Mouse (Mus musculus) liver, embryonic 16.5 days (tissue): ENCODE measurements around the gene Dstn. TPM values are rescaled to one million over a fixed set of nuclear protein-coding genes. Genes with fewer than 3 reads are reported as not detected.

Experiments
- ATAC-seq: fragments of 200-750 bp; cut with Nextera tagmentation; 2 replicates; pipeline ENCODE4 v1.8.0; 2017; ENCODE audit warnings: low read depth, mild to moderate bottlenecking, moderate number of reproducible peaks, moderate library complexity
- H3K27ac ChIP-seq: fragments of 300-500 bp; sonication (generic); 2 replicates; pipeline ENCODE4 v1.5.1; 2014; ENCODE audit warnings: mild to moderate bottlenecking, low read length
- H3K27me3 ChIP-seq: fragments of 300-500 bp; sonication (generic); 2 replicates; pipeline ENCODE4 v1.6.1; 2014; ENCODE audit warnings: low read depth, low read length, mixed read lengths; ENCODE audit not compliant: control insufficient read depth, insufficient read depth
- H3K36me3 ChIP-seq: fragments of 300-500 bp; sonication (generic); 2 replicates; pipeline ENCODE4 v1.6.1; 2014; ENCODE audit warnings: mild to moderate bottlenecking; ENCODE audit not compliant: control insufficient read depth, insufficient read depth
- H3K4me1 ChIP-seq: fragments of 300-500 bp; sonication (generic); 2 replicates; pipeline ENCODE4 v1.6.1; 2014; ENCODE audit warnings: low read depth, low read length, mixed read lengths; ENCODE audit not compliant: control insufficient read depth
- H3K4me2 ChIP-seq: fragments of 300-500 bp; sonication (generic); 2 replicates; pipeline ENCODE4 v1.6.1; 2014; ENCODE audit warnings: low read depth, low read length, mixed read lengths
- H3K4me3 ChIP-seq: fragments of 300-500 bp; sonication (generic); 2 replicates; pipeline ENCODE4 v1.5.1; 2014; ENCODE audit warnings: low read depth, mild to moderate bottlenecking, low read length
- H3K9ac ChIP-seq: fragments of 300-500 bp; sonication (generic); 2 replicates; pipeline ENCODE4 v1.6.1; 2014; ENCODE audit warnings: low read depth, low read length
- H3K9me3 ChIP-seq: fragments of 300-500 bp; sonication (generic); replicated peaks from 2 replicates; pipeline ENCODE4 v1.6.1; 2016; ENCODE audit warnings: low read length; ENCODE audit not compliant: control insufficient read depth
- WGBS: fragments of 180-500 bp; shearing (Covaris S2); extraction: QIAGEN DNeasy Blood & Tissue Kit; methylation state at CpG from one replicate; pipeline ENCODE4 v1.1.7; 2014; ENCODE audit not compliant: insufficient replicate concordance; 5-methylcytosine and 5-hydroxymethylcytosine counted together
- polyA plus RNA-seq: library from polyadenylated mRNA; unstranded; fragments of >200 nt; fragmentation: Nextera tagmentation; extraction: Ambion mirVana; gene quantifications from 2 replicates; pipeline ENCODE4 v1.2.1, GENCODE M21; 2015

Dstn gene
- polyA plus RNA-seq, 1 experiment from 2014 or later = 137 TPM

- no peaks in the 10 kb centered on the region for H3K36me3 ChIP-seq
- peaks cover 19% of the 10 kb centered on the region for H3K4me1 ChIP-seq
- no peak overlapping the region for H3K9ac ChIP-seq
- H3K4me2 ChIP-seq = no peak overlapping the region
- H3K4me3 ChIP-seq = no peak overlapping the region
- no peaks in the 10 kb centered on the region for H3K9me3 ChIP-seq
- no peak for ATAC-seq
- H3K27ac ChIP-seq = no peak overlapping the region
- 54% methylated on average over 2 of the region's 2 CpGs for WGBS
- H3K27me3 ChIP-seq = no peaks in the 10 kb centered on the region; the same call in 1 of the 2 replicates
Measured at GRCm38 (mm10) chr2:143912199-143912598, 2.9 kb upstream of the Dstn start.

- H3K9ac ChIP-seq = peak overlapping the region; percentile 89
- peak overlapping the region; percentile 92 for H3K4me2 ChIP-seq
- peaks cover 35% of the 10 kb centered on the region for H3K4me1 ChIP-seq
- peak overlapping the region; percentile 88 for H3K4me3 ChIP-seq
- 8% methylated on average over 10 of the region's 10 CpGs for WGBS
- H3K27me3 ChIP-seq = no peaks in the 10 kb centered on the region; the same call in 1 of the 2 replicates
- ATAC-seq = no peak
- H3K9me3 ChIP-seq = no peaks in the 10 kb centered on the region
- H3K36me3 ChIP-seq = no peaks in the 10 kb centered on the region
- H3K27ac ChIP-seq = peak overlapping the region; percentile 98
Measured at GRCm38 (mm10) chr2:143914221-143914620, 899 bp upstream of the Dstn start.

GRCm38 (mm10) chr2:143915600-143916135 lies 548 bp downstream of the Dstn start:
- no peaks in the 10 kb centered on the region for H3K9me3 ChIP-seq
- peak; percentile 22 for ATAC-seq
- H3K27ac ChIP-seq = peak overlapping the region; percentile 98
- no peaks in the 10 kb centered on the region; the same call in 1 of the 2 replicates for H3K27me3 ChIP-seq
- under 1% methylated on average over 32 of the region's 32 CpGs for WGBS
- H3K36me3 ChIP-seq = no peaks in the 10 kb centered on the region
- peak overlapping the region; percentile 88 for H3K4me3 ChIP-seq
- H3K9ac ChIP-seq = peak overlapping the region; percentile 89
- peaks cover 38% of the 10 kb centered on the region for H3K4me1 ChIP-seq
- H3K4me2 ChIP-seq = peak overlapping the region; percentile 92

GRCm38 (mm10) chr2:143916229-143916628 lies 1.1 kb downstream of the Dstn start:
- no peaks in the 10 kb centered on the region; the same call in 1 of the 2 replicates for H3K27me3 ChIP-seq
- WGBS = 2% methylated on average over 5 of the region's 5 CpGs
- H3K4me3 ChIP-seq = peak overlapping the region; percentile 88
- no peaks in the 10 kb centered on the region for H3K9me3 ChIP-seq
- ATAC-seq = peak; percentile 5
- peaks cover 41% of the 10 kb centered on the region for H3K4me1 ChIP-seq
- H3K27ac ChIP-seq = peak overlapping the region; percentile 98
- peak overlapping the region; percentile 89 for H3K9ac ChIP-seq
- peak overlapping the region; percentile 92 for H3K4me2 ChIP-seq
- no peaks in the 10 kb centered on the region for H3K36me3 ChIP-seq

GRCm38 (mm10) chr2:143917622-143918021 lies 2.5 kb downstream of the Dstn start:
- ATAC-seq = no peak
- peak overlapping the region; percentile 31; the same call in 1 of the 2 replicates for H3K9ac ChIP-seq
- no peaks in the 10 kb centered on the region for H3K9me3 ChIP-seq
- peak overlapping the region; percentile 92 for H3K4me2 ChIP-seq
- peak overlapping the region; percentile 88 for H3K4me3 ChIP-seq
- no peaks in the 10 kb centered on the region; the same call in 1 of the 2 replicates for H3K27me3 ChIP-seq
- 22% methylated on average over 5 of the region's 5 CpGs for WGBS
- H3K27ac ChIP-seq = peak overlapping the region; percentile 38
- H3K4me1 ChIP-seq = peaks cover 38% of the 10 kb centered on the region
- no peaks in the 10 kb centered on the region for H3K36me3 ChIP-seq

GRCm38 (mm10) chr2:143918831-143919502 lies 3.8 kb downstream of the Dstn start:
- no peaks in the 10 kb centered on the region for H3K9me3 ChIP-seq
- no peak for ATAC-seq
- H3K27ac ChIP-seq = 0 out of 2 replicates have a peak overlapping the region, but pooled peaks have one; percentile 3
- H3K36me3 ChIP-seq = no peaks in the 10 kb centered on the region
- no peak overlapping the region for H3K4me2 ChIP-seq
- no peak overlapping the region for H3K4me3 ChIP-seq
- H3K4me1 ChIP-seq = peaks cover 39% of the 10 kb centered on the region
- 69% methylated on average over 4 of the region's 4 CpGs for WGBS
- no peak overlapping the region for H3K9ac ChIP-seq
- no peaks in the 10 kb centered on the region for H3K27me3 ChIP-seq

- no peak for ATAC-seq
- 55% methylated on average over 7 of the region's 7 CpGs for whole genome bisulfite sequencing
Measured at GRCm38 (mm10) chr2:143924085-143924484, 9.0 kb downstream of the Dstn start.

GRCm38 (mm10) chr2:143925826-143926225 lies 10.7 kb downstream of the Dstn start:
- no peak overlapping the region for H3K4me3 ChIP-seq
- H3K4me2 ChIP-seq = no peak overlapping the region
- no peaks in the 10 kb centered on the region for H3K27me3 ChIP-seq
- H3K9me3 ChIP-seq = no peaks in the 10 kb centered on the region
- no peak for ATAC-seq
- no peaks in the 10 kb centered on the region for H3K36me3 ChIP-seq
- no peak overlapping the region for H3K9ac ChIP-seq
- peaks cover 13% of the 10 kb centered on the region for H3K4me1 ChIP-seq
- WGBS = 83% methylated on average over 6 of the region's 6 CpGs
- no peak overlapping the region for H3K27ac ChIP-seq

More at GRCm38 (mm10) chr2:143924085-143924484, 9.0 kb downstream of the Dstn start:
- Histone ChIP-seq H3K9ac (no peak overlapping the region), H3K9me3 (no peaks in the 10 kb centered on the region), H3K4me3 (no peak overlapping the region), H3K4me2 (no peak overlapping the region), H3K27ac (no peak overlapping the region), H3K4me1 (peaks cover 12% of the 10 kb centered on the region), H3K27me3 (no peaks in the 10 kb centered on the region), H3K36me3 (no peaks in the 10 kb centered on the region)
